Mouse (Mus musculus): Measurements from ENCODE around the gene Dbnl. TPM values are rescaled to one million over a fixed set of nuclear protein-coding genes. Genes with fewer than 3 reads are reported as not detected.

Gene Dbnl
- polyA plus RNA-seq, 1 experiment from 2014 or later: 133 TPM

DNA sequence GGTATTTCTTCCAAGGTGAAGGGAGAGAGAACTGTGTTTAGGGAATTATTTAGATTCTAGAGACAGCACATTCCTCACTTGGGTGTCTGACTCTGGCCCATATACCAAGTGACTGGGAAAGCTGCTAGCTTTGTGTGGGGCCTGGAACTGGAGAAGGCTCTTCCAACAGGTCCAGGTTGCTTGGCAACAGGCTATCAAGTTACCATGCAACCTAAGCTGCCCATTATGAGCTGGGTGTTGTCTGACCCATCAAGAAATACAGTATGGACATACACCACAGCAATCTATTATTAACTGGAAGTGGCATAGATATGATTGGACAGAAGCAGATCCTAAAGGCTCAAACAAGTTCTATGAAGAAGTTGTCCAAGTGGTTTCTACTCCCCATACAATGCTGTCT lies 37.1 kb downstream of the Dbnl start:
- Histone ChIP-seq H3K27ac (no peak overlapping the region), H3K4me1 (replicated peaks; ENCODE audit: control insufficient read depth, insufficient read depth, low read length) (no peaks in the 10 kb centered on the region), H3K4me2 (replicated peaks) (no peak overlapping the region), H3K9ac (no peak overlapping the region), H3K9me3 (ENCODE audit: control insufficient read depth, low read length) (no peaks in the 10 kb centered on the region), H3K4me3 (replicated peaks; ENCODE audit: low read length) (no peak overlapping the region), H3K27me3 (ENCODE audit: control insufficient read depth, insufficient read depth, low read length) (no peaks in the 10 kb centered on the region), H3K36me3 (replicated peaks; ENCODE audit: control insufficient read depth, insufficient read depth) (peaks cover 24% of the 10 kb centered on the region)
- no peak for ATAC-seq (ENCODE audit: low FRiP score)
- DNase-seq (ENCODE audit: low spot score): no peak

DNA sequence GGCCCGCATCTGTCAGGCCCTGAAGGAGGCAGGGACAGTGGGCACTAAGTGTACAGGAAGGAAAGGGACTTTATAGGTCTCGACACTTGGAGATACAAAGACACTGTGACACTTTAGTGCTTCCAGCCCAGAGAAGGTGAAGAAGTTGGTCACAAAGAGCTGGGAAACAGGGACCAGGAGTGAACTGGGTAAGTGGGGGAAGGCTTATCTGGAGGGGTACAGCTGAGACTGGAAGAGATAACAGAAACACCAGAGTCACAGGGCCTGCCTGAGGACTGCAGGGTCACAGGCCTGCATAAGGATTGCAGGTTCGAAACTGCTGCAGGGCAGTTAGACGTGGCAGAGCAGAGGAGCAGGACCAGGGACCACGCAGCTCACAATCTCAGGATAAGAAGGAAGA lies 39.6 kb downstream of the Dbnl start:
- ATAC-seq (ENCODE audit: low FRiP score): no peak
- H3K9me3 ChIP-seq (ENCODE audit: control insufficient read depth, low read length): no peaks in the 10 kb centered on the region
- H3K4me1 ChIP-seq (replicated peaks; ENCODE audit: control insufficient read depth, insufficient read depth, low read length): no peaks in the 10 kb centered on the region
- no peak overlapping the region for H3K27ac ChIP-seq
- peaks cover 42% of the 10 kb centered on the region for H3K36me3 ChIP-seq (replicated peaks; ENCODE audit: control insufficient read depth, insufficient read depth)
- no peak overlapping the region for H3K9ac ChIP-seq
- no peak overlapping the region for H3K4me2 ChIP-seq (replicated peaks)
- DNase-seq (ENCODE audit: low spot score): no peak
- 94% methylated on average over 5 of the region's 5 CpGs for WGBS
- no peak overlapping the region for H3K4me3 ChIP-seq (replicated peaks; ENCODE audit: low read length)
- H3K27me3 ChIP-seq (ENCODE audit: control insufficient read depth, insufficient read depth, low read length): no peaks in the 10 kb centered on the region

DNA sequence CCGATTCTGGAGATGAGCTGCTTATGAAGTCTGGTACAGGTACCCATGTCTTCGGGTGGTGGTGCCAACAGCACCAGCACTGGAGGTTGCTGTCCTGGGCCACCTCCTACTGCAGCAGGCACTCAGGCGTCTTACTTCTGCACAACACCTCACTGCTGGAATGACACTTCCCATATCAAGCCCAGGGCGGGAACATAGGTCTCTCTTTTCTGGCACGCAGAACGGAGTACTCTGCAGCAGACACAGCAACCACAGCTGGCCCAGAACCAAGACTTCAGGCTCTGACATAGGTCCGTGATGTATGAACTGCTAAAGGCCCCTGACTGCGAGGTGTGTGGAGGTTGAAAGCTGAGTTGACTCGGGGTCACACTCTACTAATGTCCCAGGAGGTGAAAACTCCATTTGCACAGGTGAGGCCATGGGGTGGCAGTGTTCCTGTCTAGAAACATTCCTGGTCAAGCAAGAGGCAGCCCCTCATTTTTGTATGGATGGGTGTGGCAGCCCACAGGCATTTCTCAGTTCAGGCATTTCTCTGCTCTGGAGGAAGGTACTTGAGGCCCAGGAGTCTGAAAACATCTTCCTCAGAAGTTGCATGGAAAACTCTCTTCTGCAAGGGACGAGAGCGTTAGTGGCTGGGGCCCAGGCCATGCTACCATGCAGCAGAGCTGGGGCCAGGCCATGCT lies 40.4 kb downstream of the Dbnl start:
- no peaks in the 10 kb centered on the region for H3K27me3 ChIP-seq (ENCODE audit: control insufficient read depth, insufficient read depth, low read length)
- H3K4me2 ChIP-seq (replicated peaks): no peak overlapping the region
- H3K9ac ChIP-seq: no peak overlapping the region
- DNase-seq (ENCODE audit: low spot score) (no peak), ATAC-seq (ENCODE audit: low FRiP score) (no peak)
- H3K36me3 ChIP-seq (replicated peaks; ENCODE audit: control insufficient read depth, insufficient read depth): peaks cover 47% of the 10 kb centered on the region
- H3K4me3 ChIP-seq (replicated peaks; ENCODE audit: low read length): no peak overlapping the region
- no peaks in the 10 kb centered on the region for H3K9me3 ChIP-seq (ENCODE audit: control insufficient read depth, low read length)
- 93% methylated on average over 11 of the region's 11 CpGs for WGBS
- no peak overlapping the region for H3K27ac ChIP-seq
- no peaks in the 10 kb centered on the region for H3K4me1 ChIP-seq (replicated peaks; ENCODE audit: control insufficient read depth, insufficient read depth, low read length)

DNA sequence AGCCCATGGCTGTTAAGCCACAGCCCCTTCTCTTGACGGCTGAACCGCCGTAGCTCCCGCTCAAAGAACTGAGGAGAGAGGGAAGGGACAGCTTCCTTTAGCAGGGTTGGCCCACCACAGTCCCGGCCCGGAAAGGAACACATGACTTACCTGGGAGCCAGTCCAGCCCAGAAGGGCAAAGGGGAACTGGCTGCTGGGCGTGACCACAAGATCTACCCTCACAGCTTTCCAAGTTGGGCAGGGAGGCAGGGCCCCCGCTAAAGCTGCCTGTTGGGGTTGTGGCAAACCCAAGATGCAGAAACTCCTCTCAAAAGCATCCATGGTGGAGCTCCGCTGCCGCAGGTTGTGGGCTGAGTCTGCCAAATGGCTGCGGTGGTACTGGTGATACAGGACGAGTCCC lies 41.0 kb downstream of the Dbnl start:
- no peak overlapping the region for H3K27ac ChIP-seq
- ATAC-seq (ENCODE audit: low FRiP score): no peak
- H3K4me1 ChIP-seq (replicated peaks; ENCODE audit: control insufficient read depth, insufficient read depth, low read length): no peaks in the 10 kb centered on the region
- H3K4me2 ChIP-seq (replicated peaks): no peak overlapping the region
- no peaks in the 10 kb centered on the region for H3K27me3 ChIP-seq (ENCODE audit: control insufficient read depth, insufficient read depth, low read length)
- DNase-seq (ENCODE audit: low spot score): no peak
- 95% methylated on average over 12 of the region's 12 CpGs for WGBS
- no peak overlapping the region for H3K9ac ChIP-seq
- H3K9me3 ChIP-seq (ENCODE audit: control insufficient read depth, low read length): no peaks in the 10 kb centered on the region
- peaks cover 50% of the 10 kb centered on the region for H3K36me3 ChIP-seq (replicated peaks; ENCODE audit: control insufficient read depth, insufficient read depth)
- no peak overlapping the region for H3K4me3 ChIP-seq (replicated peaks; ENCODE audit: low read length)

GRCm38 (mm10) chr11:5834506-5834905 lies 46.2 kb downstream of the Dbnl start:
- WGBS: 92% methylated on average over 9 of the region's 9 CpGs

GRCm38 (mm10) chr11:5835057-5835456 lies 46.8 kb downstream of the Dbnl start:
- Histone ChIP-seq H3K36me3 (replicated peaks; ENCODE audit: control insufficient read depth, insufficient read depth) (peaks cover 33% of the 10 kb centered on the region; the same call in 1 of the 2 replicates), H3K4me1 (replicated peaks; ENCODE audit: control insufficient read depth, insufficient read depth, low read length) (0 out of 2 replicates have a peak, but pooled peaks cover 13% of the 10 kb centered on the region), H3K9ac (no peak overlapping the region), H3K27ac (no peak overlapping the region), H3K4me3 (replicated peaks; ENCODE audit: low read length) (no peak overlapping the region), H3K27me3 (ENCODE audit: control insufficient read depth, insufficient read depth, low read length) (no peaks in the 10 kb centered on the region), H3K4me2 (replicated peaks) (no peak overlapping the region), H3K9me3 (ENCODE audit: control insufficient read depth, low read length) (no peaks in the 10 kb centered on the region)
- no peak for DNase-seq (ENCODE audit: low spot score)
- ATAC-seq (ENCODE audit: low FRiP score): no peak
- 92% methylated on average over 7 of the region's 7 CpGs for WGBS

More at GRCm38 (mm10) chr11:5834506-5834905, 46.2 kb downstream of the Dbnl start:
- Histone ChIP-seq H3K9ac (no peak overlapping the region), H3K27me3 (ENCODE audit: control insufficient read depth, insufficient read depth, low read length) (no peaks in the 10 kb centered on the region), H3K4me3 (replicated peaks; ENCODE audit: low read length) (no peak overlapping the region), H3K4me2 (replicated peaks) (no peak overlapping the region), H3K27ac (no peak overlapping the region), H3K4me1 (replicated peaks; ENCODE audit: control insufficient read depth, insufficient read depth, low read length) (0 out of 2 replicates have a peak, but pooled peaks cover 13% of the 10 kb centered on the region), H3K36me3 (replicated peaks; ENCODE audit: control insufficient read depth, insufficient read depth) (peaks cover 38% of the 10 kb centered on the region), H3K9me3 (ENCODE audit: control insufficient read depth, low read length) (no peaks in the 10 kb centered on the region)
- ATAC-seq (ENCODE audit: low FRiP score) (no peak), DNase-seq (ENCODE audit: low spot score) (no peak)

GRCm38 (mm10) chr11:5836126-5836525 lies 47.8 kb downstream of the Dbnl start:
- Histone ChIP-seq H3K9me3 (ENCODE audit: control insufficient read depth, low read length) (no peaks in the 10 kb centered on the region), H3K4me1 (replicated peaks; ENCODE audit: control insufficient read depth, insufficient read depth, low read length) (0 out of 2 replicates have a peak, but pooled peaks cover 13% of the 10 kb centered on the region), H3K4me3 (replicated peaks; ENCODE audit: low read length) (no peak overlapping the region), H3K4me2 (replicated peaks) (no peak overlapping the region), H3K9ac (no peak overlapping the region), H3K27ac (no peak overlapping the region), H3K36me3 (replicated peaks; ENCODE audit: control insufficient read depth, insufficient read depth) (peaks cover 26% of the 10 kb centered on the region; the same call in 1 of the 2 replicates), H3K27me3 (ENCODE audit: control insufficient read depth, insufficient read depth, low read length) (no peaks in the 10 kb centered on the region)
- ATAC-seq (ENCODE audit: low FRiP score) (no peak), DNase-seq (ENCODE audit: low spot score) (peak; percentile 32)
- WGBS: 43% methylated on average over 1 of the region's 1 CpGs

DNA sequence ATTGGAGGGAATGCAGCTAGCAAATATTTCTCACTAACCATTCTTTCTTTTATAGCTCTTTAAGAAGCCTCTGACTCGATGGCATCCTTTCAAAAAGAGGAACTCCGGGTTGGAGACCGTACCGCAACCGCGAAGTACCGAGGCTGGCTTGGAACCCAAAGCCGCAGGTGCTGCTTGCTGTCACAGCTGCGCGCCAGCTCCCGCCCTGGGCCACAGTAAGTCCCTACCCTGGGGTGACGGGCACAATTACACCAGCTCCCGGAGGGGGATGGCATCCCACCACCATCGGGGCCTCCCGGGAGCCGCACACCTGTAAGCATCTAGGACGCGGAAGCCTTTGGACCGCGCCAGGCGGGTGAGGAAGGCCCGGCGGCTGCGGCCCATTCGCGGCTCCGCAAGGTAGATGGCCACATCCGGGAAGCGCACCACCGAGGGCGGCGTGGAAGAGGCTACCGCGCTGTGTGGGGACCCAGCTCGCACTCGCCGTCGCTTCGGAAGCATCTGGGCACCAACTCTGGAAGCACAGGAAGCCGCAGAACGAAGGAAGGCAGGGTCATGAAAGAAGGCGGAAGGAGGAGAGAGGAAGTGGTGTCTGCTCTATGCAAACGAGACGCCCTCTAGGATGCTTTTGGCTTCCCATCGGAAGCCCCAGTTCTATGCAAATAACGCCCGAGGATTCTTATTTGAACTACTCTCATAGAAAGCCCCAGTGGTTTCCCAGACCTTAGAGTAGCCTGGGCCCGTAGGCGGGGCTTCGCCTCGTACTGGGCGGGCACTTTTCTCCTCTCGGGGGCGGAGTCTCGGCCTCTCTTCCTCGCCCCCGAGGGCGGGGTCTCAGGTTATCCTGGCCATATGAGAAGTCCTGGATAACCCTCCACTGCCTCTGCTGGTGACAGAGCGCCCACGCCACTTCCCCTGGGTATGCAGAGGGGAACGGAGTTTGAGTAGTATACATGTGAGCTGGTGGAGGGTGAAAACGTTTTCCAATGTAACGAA lies 49.3 kb downstream of the Dbnl start, which contains the start of gene Polm:
Gene Polm, minus strand, starts transcription at position 766 of the 996 bp plus-strand sequence.
- H3K4me2 ChIP-seq (replicated peaks): peak within 1 kb of the TSS; percentile 90
- peak; percentile 94 for ATAC-seq (ENCODE audit: low FRiP score)
- peaks cover 15% of the 10 kb centered on the region; the same call in 1 of the 2 replicates for H3K36me3 ChIP-seq (replicated peaks; ENCODE audit: control insufficient read depth, insufficient read depth)
- H3K9me3 ChIP-seq (ENCODE audit: control insufficient read depth, low read length): no peaks in the 10 kb centered on the region
- peak within 1 kb of the TSS; percentile 70 for H3K4me3 ChIP-seq (replicated peaks; ENCODE audit: low read length)
- H3K27me3 ChIP-seq (ENCODE audit: control insufficient read depth, insufficient read depth, low read length): no peaks in the 10 kb centered on the region
- peak within 1 kb of the TSS; percentile 83 for H3K9ac ChIP-seq
- peak within 1 kb of the TSS; percentile 72 for H3K27ac ChIP-seq
- peak; percentile 91 for DNase-seq (ENCODE audit: low spot score)
- H3K4me1 ChIP-seq (replicated peaks; ENCODE audit: control insufficient read depth, insufficient read depth, low read length): 0 out of 2 replicates have a peak, but pooled peaks cover 13% of the 10 kb centered on the region
- WGBS: under 1% methylated on average over 63 of the region's 63 CpGs

- ATAC-seq (ENCODE audit: low FRiP score): no peak
- WGBS: 82% methylated on average over 7 of the region's 7 CpGs
- DNase-seq (ENCODE audit: low spot score): no peak
- H3K27me3 ChIP-seq (ENCODE audit: control insufficient read depth, insufficient read depth, low read length): no peaks in the 10 kb centered on the region
- H3K9me3 ChIP-seq (ENCODE audit: control insufficient read depth, low read length): no peaks in the 10 kb centered on the region
- no peak overlapping the region for H3K4me3 ChIP-seq (replicated peaks; ENCODE audit: low read length)
- H3K36me3 ChIP-seq (replicated peaks; ENCODE audit: control insufficient read depth, insufficient read depth): no peaks in the 10 kb centered on the region
- no peak overlapping the region for H3K27ac ChIP-seq
- 0 out of 2 replicates have a peak, but pooled peaks cover 13% of the 10 kb centered on the region for H3K4me1 ChIP-seq (replicated peaks; ENCODE audit: control insufficient read depth, insufficient read depth, low read length)
- no peak overlapping the region for H3K9ac ChIP-seq
- H3K4me2 ChIP-seq (replicated peaks): no peak overlapping the region
Measured at GRCm38 (mm10) chr11:5840346-5840745, 52.1 kb downstream of the Dbnl start.

Data from hindbrain, embryonic 14.5 days (tissue).